Mouse (Mus musculus) ES-E14 (cell line): ENCODE measurements at regions not wholly inside any gene's neighbourhood (a gene's known extent, or its start where the extent isn't known, plus 50 kb on each side); places are given as distances from the start of the nearest gene placed in this dataset.

Experiments
- CHD2 ChIP-seq: IDR thresholded peaks from 2 replicates; pipeline ENCODE4 v1.6.1; 2014; ENCODE audit warnings: mild to moderate bottlenecking, low read depth, low read length, inconsistent platforms
- HCFC1 ChIP-seq: IDR thresholded peaks from 2 replicates; pipeline ENCODE4 v1.6.1; 2012; ENCODE audit warnings: low read length, inconsistent platforms, borderline replicate concordance; ENCODE audit not compliant: insufficient read depth
- MAFK ChIP-seq: IDR thresholded peaks from 2 replicates; pipeline ENCODE4 v1.6.1; 2014; ENCODE audit warnings: mild to moderate bottlenecking, low read depth, low read length, inconsistent platforms; ENCODE audit not compliant: insufficient read depth
- ZC3H11A ChIP-seq: IDR thresholded peaks from 2 replicates; pipeline ENCODE4 v1.6.1; 2012; ENCODE audit warnings: low read depth, mild to moderate bottlenecking, inconsistent platforms, low read length, borderline replicate concordance
- ZNF384 ChIP-seq: IDR thresholded peaks from 2 replicates; pipeline ENCODE4 v1.6.1; 2012; ENCODE audit warnings: low read depth, low read length, inconsistent platforms

DNA sequence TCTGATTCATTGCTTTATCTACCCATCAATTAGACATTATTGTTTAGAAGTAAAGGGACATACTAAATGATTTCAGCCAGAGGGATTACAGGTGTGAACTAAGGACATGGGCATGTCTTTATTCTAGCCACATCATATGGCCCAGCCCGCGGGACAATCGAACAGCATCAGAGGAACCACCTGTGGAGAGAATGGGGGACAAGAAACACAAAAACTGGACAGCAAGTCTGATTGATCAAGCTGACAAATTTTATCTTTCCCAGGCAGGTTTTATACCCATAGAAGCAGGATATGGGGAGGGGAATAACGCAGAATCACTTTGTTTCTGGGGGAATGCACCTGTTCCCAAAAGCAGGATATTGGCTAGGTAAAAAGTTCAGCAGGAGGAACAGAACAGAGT is 1103.2 kb upstream of the Manea start:
- TF ChIP-seq HCFC1 (no peak), ZC3H11A (no peak), CHD2 (no peak), MAFK (no peak), ZNF384 (no peak)
